Mouse (Mus musculus): ENCODE measurements around the gene Hs6st2.

GRCm38 (mm10) chrX:51503781-51504471, 177.7 kb downstream of the Hs6st2 start:
- no peak for TF ChIP-seq MYC (IDR thresholded peaks at IDR 0.05; ENCODE audit: low read depth, low read length)
- no peak for TF ChIP-seq ZKSCAN1 (IDR thresholded peaks at IDR 0.05; ENCODE audit: borderline replicate concordance, low read depth, low read length)
- TF ChIP-seq CHD2 (IDR thresholded peaks at IDR 0.05; ENCODE audit: low read length), result no peak
- TF ChIP-seq E2F4 (IDR thresholded peaks at IDR 0.05; ENCODE audit: insufficient replicate concordance, low read depth, low read length), result no peak
- no peak for TF ChIP-seq USF1 (IDR thresholded peaks at IDR 0.05; ENCODE audit: low read depth, low read length)
- TF ChIP-seq POLR2A (IDR thresholded peaks at IDR 0.05; ENCODE audit: low read depth, low read length), result no peak
- TF ChIP-seq UBTF (IDR thresholded peaks at IDR 0.05; ENCODE audit: low read depth, low read length), result no peak
